Mouse (Mus musculus): ENCODE results near the gene Rcn3. TPM values are rescaled to one million over a fixed set of nuclear protein-coding genes. Genes with fewer than 3 reads are reported as not detected.

Gene Rcn3
- total and polyA plus RNA-seq, 2 experiments from 2014 or later = 24.2 to 31.9 TPM

DNA sequence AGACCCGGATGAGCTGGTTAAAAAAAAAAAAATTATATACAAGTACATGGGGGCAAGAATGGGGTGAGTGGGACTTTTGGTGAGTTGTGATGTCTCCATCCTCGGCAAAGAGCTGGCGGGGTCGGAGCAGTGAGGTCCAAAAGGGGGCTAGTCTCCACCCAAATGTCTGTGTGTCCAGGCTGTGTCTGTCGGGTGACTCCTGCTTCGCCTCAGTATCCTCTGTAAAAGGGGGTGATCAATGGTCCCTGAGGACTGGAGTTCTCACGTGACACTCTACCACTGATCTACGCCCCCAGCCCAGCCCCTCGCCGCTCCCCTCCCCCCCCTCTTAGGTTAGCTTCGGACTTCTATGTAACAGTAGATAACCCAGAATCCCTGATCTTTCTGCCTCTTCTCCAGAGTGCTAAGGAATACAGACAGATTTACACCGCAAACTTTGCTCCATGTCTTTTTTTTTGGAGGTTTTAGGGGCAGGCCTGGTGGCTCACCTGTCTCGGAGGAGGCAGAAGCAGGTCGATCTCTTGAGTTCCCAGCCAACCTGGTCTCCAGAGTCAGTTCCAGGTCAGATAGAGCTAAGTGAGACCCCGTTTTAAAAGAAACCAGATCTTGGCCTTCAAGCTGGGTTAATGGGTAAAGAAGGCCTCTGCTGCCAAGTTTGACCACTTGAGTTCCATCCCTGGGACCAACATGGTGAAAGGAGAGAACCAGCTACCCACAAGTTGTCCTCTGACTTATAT lies 37.9 kb upstream of the Rcn3 start:
- H3K36me3 ChIP-seq (ENCODE audit: insufficient read depth, low read length) = peaks cover 16% of the 10 kb centered on the region
- no peak for ATAC-seq (ENCODE audit: low FRiP score)
- H3K4me2 ChIP-seq (ENCODE audit: low read depth, low read length, poor library complexity, severe bottlenecking) = peak overlapping the region; percentile 58
- peaks cover 6% of the 10 kb centered on the region; the same call in 1 of the 2 replicates for H3K4me1 ChIP-seq (ENCODE audit: insufficient read depth, low read length)
- no peak for DNase-seq (ENCODE audit: low spot score)
- 0 out of 2 replicates have a peak overlapping the region, but pooled peaks have one; percentile 92 for H3K27ac ChIP-seq (ENCODE audit: low read depth, low read length)
- no peaks in the 10 kb centered on the region for H3K27me3 ChIP-seq (ENCODE audit: insufficient read depth, low read length)
- WGBS = 63% methylated on average over 15 of the region's 15 CpGs
- no peak for TF ChIP-seq CTCF (IDR thresholded peaks at IDR 0.05)
- H3K9ac ChIP-seq (replicated peaks; ENCODE audit: low read length, poor library complexity, severe bottlenecking) = peak overlapping the region; percentile 71; the same call in 1 of the 2 replicates
- no peak overlapping the region for H3K4me3 ChIP-seq (ENCODE audit: low read depth, low read length)
- H3K9me3 ChIP-seq (ENCODE audit: low read length) = no peaks in the 10 kb centered on the region

GRCm38 (mm10) chr7:45129318-45129717 lies 37.3 kb upstream of the Rcn3 start:
- Histone ChIP-seq H3K4me1 (ENCODE audit: insufficient read depth, low read length) (peaks cover 6% of the 10 kb centered on the region; the same call in 1 of the 2 replicates), H3K27ac (ENCODE audit: low read depth, low read length) (peak overlapping the region; percentile 92), H3K36me3 (ENCODE audit: insufficient read depth, low read length) (peaks cover 16% of the 10 kb centered on the region), H3K4me3 (ENCODE audit: low read depth, low read length) (peak overlapping the region; percentile 90), H3K9ac (replicated peaks; ENCODE audit: low read length, poor library complexity, severe bottlenecking) (peak overlapping the region; percentile 71), H3K4me2 (ENCODE audit: low read depth, low read length, poor library complexity, severe bottlenecking) (peak overlapping the region; percentile 58), H3K9me3 (ENCODE audit: low read length) (no peaks in the 10 kb centered on the region), H3K27me3 (ENCODE audit: insufficient read depth, low read length) (no peaks in the 10 kb centered on the region)
- ATAC-seq (ENCODE audit: low FRiP score) (no peak), DNase-seq (ENCODE audit: low spot score) (no peak)
- no peak for TF ChIP-seq CTCF (IDR thresholded peaks at IDR 0.05)
- WGBS = under 1% methylated on average over 17 of the region's 17 CpGs

DNA sequence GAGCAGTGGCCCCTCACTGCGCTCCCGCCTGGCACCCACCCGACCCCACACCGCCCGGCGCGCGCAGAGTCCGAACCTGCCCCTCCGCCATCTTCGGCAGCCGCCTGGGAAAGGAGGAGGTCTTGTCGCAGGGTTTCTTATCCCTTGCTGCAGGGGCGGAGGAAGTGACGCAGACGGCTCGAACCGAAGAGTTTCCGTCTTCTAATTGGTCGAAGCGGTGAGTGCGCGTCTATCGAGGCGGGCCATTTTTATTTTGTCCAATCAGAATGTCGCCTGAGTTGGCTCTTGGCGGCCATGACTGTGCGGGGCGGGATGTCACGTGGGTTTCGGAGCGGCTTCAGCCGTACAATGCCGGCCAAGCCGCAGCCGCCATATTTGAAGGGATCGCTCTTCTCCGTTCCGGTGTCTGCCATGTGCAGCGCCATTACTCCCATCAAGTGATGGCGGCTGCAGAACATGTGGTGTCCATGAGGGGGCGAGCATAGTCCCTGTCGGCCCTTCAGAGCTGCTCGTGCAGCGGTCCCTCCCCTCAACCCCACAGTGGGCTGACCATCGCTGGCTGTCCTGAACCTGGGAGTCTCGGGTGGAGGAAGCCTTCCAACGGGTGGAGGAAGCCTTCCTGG lies 36.7 kb upstream of the Rcn3 start, which contains the start of gene Rpl13a:
Gene Rpl13a (minus strand): TSS at position 138 of the 623 bp plus-strand sequence.
- ATAC-seq (ENCODE audit: low FRiP score) (peak; percentile 92), DNase-seq (ENCODE audit: low spot score) (peak; percentile 100)
- no peaks in the 10 kb centered on the region for H3K9me3 ChIP-seq (ENCODE audit: low read length)
- H3K4me3 ChIP-seq (ENCODE audit: low read depth, low read length) = peak within 1 kb of the TSS; percentile 90
- peak; percentile 89 for TF ChIP-seq CTCF (IDR thresholded peaks at IDR 0.05)
- H3K9ac ChIP-seq (replicated peaks; ENCODE audit: low read length, poor library complexity, severe bottlenecking) = peak within 1 kb of the TSS; percentile 97
- H3K4me1 ChIP-seq (ENCODE audit: insufficient read depth, low read length) = peaks cover 6% of the 10 kb centered on the region; the same call in 1 of the 2 replicates
- peak within 1 kb of the TSS; percentile 92 for H3K27ac ChIP-seq (ENCODE audit: low read depth, low read length)
- H3K4me2 ChIP-seq (ENCODE audit: low read depth, low read length, poor library complexity, severe bottlenecking) = peak within 1 kb of the TSS; percentile 93
- no peaks in the 10 kb centered on the region for H3K27me3 ChIP-seq (ENCODE audit: insufficient read depth, low read length)
- peaks cover 16% of the 10 kb centered on the region for H3K36me3 ChIP-seq (ENCODE audit: insufficient read depth, low read length)
- WGBS = 0% methylated on average over 46 of the region's 48 CpGs

DNA sequence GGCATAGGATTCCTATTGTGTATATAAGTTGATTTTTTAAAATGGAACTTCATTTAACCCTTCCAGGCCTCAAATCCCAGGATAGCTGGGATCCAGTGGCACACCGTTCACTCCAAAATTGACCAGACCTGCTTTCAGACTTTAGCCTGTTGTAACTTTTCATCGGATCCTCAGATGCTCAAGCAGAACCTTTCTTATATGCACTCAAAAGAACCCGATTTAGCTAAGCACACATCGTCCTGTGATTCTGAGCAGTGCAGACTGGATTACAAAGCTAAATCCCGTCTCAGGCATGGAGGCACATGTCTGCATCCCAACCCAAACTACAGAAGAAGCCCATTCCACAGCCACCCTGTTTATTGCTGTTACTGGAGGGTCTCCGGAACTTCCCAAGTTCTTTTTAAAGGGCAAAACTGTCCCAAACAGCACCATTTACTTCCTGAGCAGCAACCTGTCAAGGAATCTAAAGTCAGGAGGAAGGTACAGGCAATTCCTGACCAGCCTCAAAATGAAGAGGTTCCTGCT lies 35.7 kb upstream of the Rcn3 start:
- H3K27me3 ChIP-seq (ENCODE audit: insufficient read depth, low read length) = no peaks in the 10 kb centered on the region
- peak overlapping the region; percentile 93 for H3K4me2 ChIP-seq (ENCODE audit: low read depth, low read length, poor library complexity, severe bottlenecking)
- H3K4me1 ChIP-seq (ENCODE audit: insufficient read depth, low read length) = peaks cover 9% of the 10 kb centered on the region; the same call in 1 of the 2 replicates
- TF ChIP-seq CTCF (IDR thresholded peaks at IDR 0.05) = no peak
- peak overlapping the region; percentile 97 for H3K9ac ChIP-seq (replicated peaks; ENCODE audit: low read length, poor library complexity, severe bottlenecking)
- ATAC-seq (ENCODE audit: low FRiP score) (no peak), DNase-seq (ENCODE audit: low spot score) (no peak)
- H3K9me3 ChIP-seq (ENCODE audit: low read length) = no peaks in the 10 kb centered on the region
- WGBS = 1% methylated on average over 6 of the region's 6 CpGs
- H3K27ac ChIP-seq (ENCODE audit: low read depth, low read length) = peak overlapping the region; percentile 89
- H3K36me3 ChIP-seq (ENCODE audit: insufficient read depth, low read length) = peaks cover 16% of the 10 kb centered on the region
- peak overlapping the region; percentile 90 for H3K4me3 ChIP-seq (ENCODE audit: low read depth, low read length)

GRCm38 (mm10) chr7:45126844-45127699 lies 35.1 kb upstream of the Rcn3 start:
- H3K36me3 ChIP-seq (ENCODE audit: insufficient read depth, low read length) = peaks cover 22% of the 10 kb centered on the region
- DNase-seq (ENCODE audit: low spot score) (no peak), ATAC-seq (ENCODE audit: low FRiP score) (no peak)
- 49% methylated on average over 21 of the region's 21 CpGs for WGBS
- H3K9me3 ChIP-seq (ENCODE audit: low read length) = no peaks in the 10 kb centered on the region
- no peak overlapping the region for H3K27ac ChIP-seq (ENCODE audit: low read depth, low read length)
- peak overlapping the region; percentile 90 for H3K4me3 ChIP-seq (ENCODE audit: low read depth, low read length)
- peak overlapping the region; percentile 97 for H3K9ac ChIP-seq (replicated peaks; ENCODE audit: low read length, poor library complexity, severe bottlenecking)
- H3K27me3 ChIP-seq (ENCODE audit: insufficient read depth, low read length) = no peaks in the 10 kb centered on the region
- H3K4me1 ChIP-seq (ENCODE audit: insufficient read depth, low read length) = peaks cover 9% of the 10 kb centered on the region
- H3K4me2 ChIP-seq (ENCODE audit: low read depth, low read length, poor library complexity, severe bottlenecking) = peak overlapping the region; percentile 93
- TF ChIP-seq CTCF (IDR thresholded peaks at IDR 0.05) = peak; percentile 31; the same call in 1 of the 2 replicates
